Mouse (Mus musculus): ENCODE results near the gene Sec1. TPM values are rescaled to one million over a fixed set of nuclear protein-coding genes. Genes with fewer than 3 reads are reported as not detected.

Sec1 gene
- polyA plus RNA-seq, 1 experiment from 2014 or later: 0.68 TPM

- Histone ChIP-seq H3K27me3 (no peaks in the 10 kb centered on the region), H3K4me1 (peaks cover 13% of the 10 kb centered on the region), H3K9me3 (no peaks in the 10 kb centered on the region), H3K4me3 (replicated peaks) (no peak overlapping the region), H3K36me3 (replicated peaks) (peaks cover 88% of the 10 kb centered on the region), H3K27ac (no peak overlapping the region), H3K4me2 (no peak overlapping the region), H3K9ac (no peak overlapping the region)
- 91% methylated on average over 14 of the region's 14 CpGs for WGBS
- ATAC-seq (ENCODE audit: low FRiP score): no peak
Measured at GRCm38 (mm10) chr7:45723781-45724180, 29.6 kb upstream of the Sec1 start.

GRCm38 (mm10) chr7:45723301-45723700 lies 29.1 kb upstream of the Sec1 start:
- Histone ChIP-seq H3K9me3 (no peaks in the 10 kb centered on the region), H3K4me1 (peaks cover 15% of the 10 kb centered on the region), H3K27ac (no peak overlapping the region), H3K4me3 (replicated peaks) (no peak overlapping the region), H3K9ac (no peak overlapping the region), H3K27me3 (no peaks in the 10 kb centered on the region), H3K36me3 (replicated peaks) (peaks cover 87% of the 10 kb centered on the region), H3K4me2 (no peak overlapping the region)
- no peak for ATAC-seq (ENCODE audit: low FRiP score)
- 90% methylated on average over 4 of the region's 4 CpGs for WGBS

GRCm38 (mm10) chr7:45722348-45722713 lies 28.1 kb upstream of the Sec1 start:
- H3K36me3 ChIP-seq (replicated peaks): peaks cover 83% of the 10 kb centered on the region
- H3K9me3 ChIP-seq: no peaks in the 10 kb centered on the region
- no peaks in the 10 kb centered on the region for H3K27me3 ChIP-seq
- 85% methylated on average over 13 of the region's 13 CpGs for WGBS
- H3K27ac ChIP-seq: no peak overlapping the region
- H3K9ac ChIP-seq: no peak overlapping the region
- H3K4me1 ChIP-seq: peaks cover 15% of the 10 kb centered on the region
- H3K4me3 ChIP-seq (replicated peaks): no peak overlapping the region
- ATAC-seq (ENCODE audit: low FRiP score): no peak
- no peak overlapping the region for H3K4me2 ChIP-seq

- Histone ChIP-seq H3K9ac (no peak overlapping the region), H3K36me3 (replicated peaks) (peaks cover 77% of the 10 kb centered on the region)
- 70% methylated on average over 13 of the region's 13 CpGs for WGBS
Measured at GRCm38 (mm10) chr7:45721642-45722347, 27.6 kb upstream of the Sec1 start.

GRCm38 (mm10) chr7:45721234-45721571 lies 27.0 kb upstream of the Sec1 start:
- H3K27me3 ChIP-seq: no peaks in the 10 kb centered on the region
- WGBS: 85% methylated on average over 7 of the region's 7 CpGs
- H3K36me3 ChIP-seq (replicated peaks): peaks cover 71% of the 10 kb centered on the region
- no peak overlapping the region for H3K4me3 ChIP-seq (replicated peaks)
- H3K4me2 ChIP-seq: no peak overlapping the region
- H3K27ac ChIP-seq: 0 out of 2 replicates have a peak overlapping the region, but pooled peaks have one; percentile 59
- ATAC-seq (ENCODE audit: low FRiP score): no peak
- peaks cover 26% of the 10 kb centered on the region for H3K4me1 ChIP-seq
- no peak overlapping the region for H3K9ac ChIP-seq
- no peaks in the 10 kb centered on the region for H3K9me3 ChIP-seq

More at GRCm38 (mm10) chr7:45721642-45722347, 27.6 kb upstream of the Sec1 start:
- Histone ChIP-seq H3K4me1 (peaks cover 20% of the 10 kb centered on the region), H3K9me3 (no peaks in the 10 kb centered on the region), H3K27me3 (no peaks in the 10 kb centered on the region), H3K27ac (no peak overlapping the region), H3K4me2 (no peak overlapping the region), H3K4me3 (replicated peaks) (no peak overlapping the region)
- no peak for ATAC-seq (ENCODE audit: low FRiP score)

GRCm38 (mm10) chr7:45720413-45721233 lies 26.4 kb upstream of the Sec1 start, which contains the start of gene Fam83e:
TSS of gene Fam83e (plus strand) at chr7:45721212.
- Histone ChIP-seq H3K4me1 (peaks cover 32% of the 10 kb centered on the region), H3K9me3 (no peaks in the 10 kb centered on the region), H3K36me3 (replicated peaks) (peaks cover 66% of the 10 kb centered on the region), H3K9ac (no peak within 1 kb of the TSS), H3K4me2 (no peak within 1 kb of the TSS), H3K4me3 (replicated peaks) (no peak within 1 kb of the TSS), H3K27me3 (no peaks in the 10 kb centered on the region), H3K27ac (0 out of 2 replicates have a peak within 1 kb of the TSS, but pooled peaks have one; percentile 59)
- 83% methylated on average over 14 of the region's 14 CpGs for WGBS
- ATAC-seq (ENCODE audit: low FRiP score): no peak

GRCm38 (mm10) chr7:45719738-45720412 lies 25.7 kb upstream of the Sec1 start:
- H3K36me3 ChIP-seq (replicated peaks): peaks cover 58% of the 10 kb centered on the region
- H3K27me3 ChIP-seq: no peaks in the 10 kb centered on the region
- peak overlapping the region; percentile 97; the same call in 1 of the 2 replicates for H3K9ac ChIP-seq
- peak overlapping the region; percentile 93; the same call in 1 of the 2 replicates for H3K4me2 ChIP-seq
- ATAC-seq (ENCODE audit: low FRiP score): no peak
- peaks cover 35% of the 10 kb centered on the region for H3K4me1 ChIP-seq
- H3K9me3 ChIP-seq: no peaks in the 10 kb centered on the region
- 91% methylated on average over 16 of the region's 16 CpGs for WGBS
- peak overlapping the region; percentile 92; the same call in 1 of the 2 replicates for H3K4me3 ChIP-seq (replicated peaks)
- H3K27ac ChIP-seq: no peak overlapping the region

GRCm38 (mm10) chr7:45719180-45719579 lies 25.0 kb upstream of the Sec1 start:
- H3K27me3 ChIP-seq: no peaks in the 10 kb centered on the region
- no peaks in the 10 kb centered on the region for H3K9me3 ChIP-seq
- ATAC-seq (ENCODE audit: low FRiP score): no peak
- 82% methylated on average over 10 of the region's 10 CpGs for WGBS
- H3K36me3 ChIP-seq (replicated peaks): peaks cover 51% of the 10 kb centered on the region
- H3K27ac ChIP-seq: no peak overlapping the region
- peak overlapping the region; percentile 93 for H3K4me2 ChIP-seq
- peak overlapping the region; percentile 92 for H3K4me3 ChIP-seq (replicated peaks)
- peak overlapping the region; percentile 97 for H3K9ac ChIP-seq
- peaks cover 42% of the 10 kb centered on the region for H3K4me1 ChIP-seq

- Histone ChIP-seq H3K4me3 (replicated peaks) (peak overlapping the region; percentile 92), H3K9me3 (no peaks in the 10 kb centered on the region), H3K4me2 (peak overlapping the region; percentile 93), H3K27ac (peak overlapping the region; percentile 90), H3K9ac (peak overlapping the region; percentile 97), H3K4me1 (peaks cover 45% of the 10 kb centered on the region), H3K27me3 (no peaks in the 10 kb centered on the region), H3K36me3 (replicated peaks) (peaks cover 46% of the 10 kb centered on the region)
- ATAC-seq (ENCODE audit: low FRiP score): no peak
- WGBS: under 1% methylated on average over 20 of the region's 20 CpGs
Measured at GRCm38 (mm10) chr7:45718331-45718730, 24.1 kb upstream of the Sec1 start.

- Histone ChIP-seq H3K27ac (peak within 1 kb of the TSS; percentile 90), H3K4me1 (peaks cover 45% of the 10 kb centered on the region), H3K27me3 (no peaks in the 10 kb centered on the region), H3K4me3 (replicated peaks) (peak within 1 kb of the TSS; percentile 92), H3K9ac (peak within 1 kb of the TSS; percentile 97), H3K4me2 (peak within 1 kb of the TSS; percentile 93), H3K36me3 (replicated peaks) (peaks cover 46% of the 10 kb centered on the region), H3K9me3 (no peaks in the 10 kb centered on the region)
- under 1% methylated on average over 41 of the region's 41 CpGs for WGBS
- peak; percentile 79 for ATAC-seq (ENCODE audit: low FRiP score)
Measured at GRCm38 (mm10) chr7:45717918-45718297, 23.7 kb upstream of the Sec1 start, which contains the start of gene Sphk2. TSS of gene Sphk2 (minus strand) at chr7:45718002.

- H3K4me2 ChIP-seq: peak overlapping the region; percentile 93
- no peaks in the 10 kb centered on the region for H3K27me3 ChIP-seq
- 10% methylated on average over 31 of the region's 31 CpGs for WGBS
- H3K9ac ChIP-seq: peak overlapping the region; percentile 83
- no peaks in the 10 kb centered on the region for H3K9me3 ChIP-seq
- H3K4me3 ChIP-seq (replicated peaks): peak overlapping the region; percentile 92
- H3K4me1 ChIP-seq: peaks cover 45% of the 10 kb centered on the region
- ATAC-seq (ENCODE audit: low FRiP score): peak; percentile 18; the same call in 1 of the 2 replicates
- peaks cover 46% of the 10 kb centered on the region for H3K36me3 ChIP-seq (replicated peaks)
- peak overlapping the region; percentile 90 for H3K27ac ChIP-seq
Measured at GRCm38 (mm10) chr7:45716952-45717917, 23.0 kb upstream of the Sec1 start.
